Mouse (Mus musculus): ENCODE measurements around the gene Atp1b4.
A peak's percentile ranks its signal among the peaks of the same experiment; 100 is the strongest.
"Not testable (repeated sequence)": the region's sequence is repeated elsewhere in the genome, so short reads cannot be mapped to it uniquely, and the experiment has no call there.

The Atp1b4 gene

DNA sequence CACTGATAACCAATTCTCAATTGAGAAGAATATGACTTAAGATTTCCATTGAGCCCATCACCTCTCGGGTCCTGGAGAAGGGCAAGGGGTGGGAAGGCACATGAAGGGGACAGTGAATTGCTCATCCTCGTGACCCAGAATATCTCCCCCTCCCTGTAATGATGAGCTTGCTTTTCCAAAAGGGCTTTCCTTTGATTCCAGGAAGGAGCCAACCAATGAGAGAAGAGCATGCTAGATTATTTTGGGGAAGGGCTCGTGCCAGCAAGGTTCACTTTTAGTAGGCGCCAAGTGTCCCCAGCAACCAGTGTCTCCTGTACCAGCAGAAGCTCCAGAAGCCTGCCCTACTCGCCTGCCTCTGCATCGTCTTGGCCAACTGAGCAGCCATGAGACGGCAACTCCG, at the start of gene Atp1b4:
Gene Atp1b4 (plus strand): TSS at position 301 of the 400 bp plus-strand sequence.
- no peak for DNase-seq

DNA sequence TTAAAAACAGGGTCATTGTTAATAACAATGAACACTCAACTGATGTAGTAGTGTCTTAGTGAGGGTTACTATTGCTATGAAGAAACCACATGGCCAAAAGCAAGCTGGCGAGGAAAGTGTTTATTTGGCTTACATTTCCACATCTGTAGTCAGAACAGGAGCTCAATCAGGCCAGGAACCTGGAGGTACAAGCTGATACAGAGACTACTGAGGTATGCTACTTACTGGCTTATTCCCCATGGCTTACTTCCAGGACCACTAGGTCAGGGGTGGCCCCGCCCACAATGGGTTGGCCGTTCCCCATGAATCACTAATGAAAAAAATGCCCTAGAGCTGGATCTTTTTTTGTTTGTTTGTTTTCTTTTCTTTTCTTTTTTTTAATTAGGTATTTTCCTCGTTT, 7.4 kb upstream of the Atp1b4 start:
- no peak for DNase-seq

DNA sequence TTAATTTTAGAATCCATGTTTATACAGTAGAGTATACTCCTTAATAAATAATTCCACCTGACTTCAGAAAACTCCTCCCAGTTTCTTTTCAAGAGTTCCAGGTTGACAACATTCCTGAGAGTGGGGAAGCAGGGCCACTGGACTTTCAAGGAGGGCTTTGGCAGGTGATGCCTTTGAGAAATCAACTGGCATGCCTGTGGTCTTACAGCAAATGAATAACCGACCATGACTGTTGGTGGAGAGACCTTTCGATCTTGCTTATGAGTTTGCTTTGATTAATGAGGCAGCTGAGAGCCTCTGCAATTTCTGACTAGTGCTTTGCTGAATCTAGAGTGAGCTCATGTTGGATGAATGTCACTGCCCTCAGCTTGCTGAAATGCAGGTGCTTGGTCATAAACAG, 4.9 kb upstream of the Atp1b4 start:
- DNase-seq = no peak

DNA sequence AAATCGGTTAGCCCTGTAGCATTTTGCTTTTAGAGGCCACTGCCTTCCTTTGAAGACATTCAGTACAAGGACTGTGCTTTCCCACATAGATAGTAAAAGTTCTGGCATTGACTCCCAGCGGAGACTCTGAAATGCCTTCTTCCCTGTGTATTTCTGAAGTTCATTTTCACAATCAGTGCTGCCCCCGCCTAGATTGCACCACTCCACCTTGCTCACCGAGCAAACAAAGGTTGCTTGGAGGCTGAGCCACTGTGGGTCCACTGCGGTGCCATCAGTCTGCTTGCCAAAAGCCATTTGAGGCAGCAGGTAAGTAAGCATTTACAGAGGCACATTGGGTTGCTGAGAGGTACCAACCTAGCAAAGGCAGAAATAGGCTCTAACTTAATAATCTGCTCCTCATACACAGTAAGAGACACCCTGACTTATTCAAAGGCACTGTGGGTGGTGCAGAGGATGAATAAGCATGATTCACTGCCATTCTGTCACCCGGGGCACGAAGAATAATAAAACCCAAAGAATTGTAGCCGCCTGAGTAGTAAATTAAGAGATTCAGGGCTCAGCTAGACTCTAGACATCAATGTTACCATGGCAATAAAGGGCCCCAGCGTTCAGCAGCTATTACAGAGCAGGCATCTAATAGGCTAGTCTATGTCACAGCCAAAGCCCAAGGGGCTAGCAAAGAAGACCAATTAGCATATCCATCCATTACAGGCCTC, 2.9 kb upstream of the Atp1b4 start:
- no peak for DNase-seq

DNA sequence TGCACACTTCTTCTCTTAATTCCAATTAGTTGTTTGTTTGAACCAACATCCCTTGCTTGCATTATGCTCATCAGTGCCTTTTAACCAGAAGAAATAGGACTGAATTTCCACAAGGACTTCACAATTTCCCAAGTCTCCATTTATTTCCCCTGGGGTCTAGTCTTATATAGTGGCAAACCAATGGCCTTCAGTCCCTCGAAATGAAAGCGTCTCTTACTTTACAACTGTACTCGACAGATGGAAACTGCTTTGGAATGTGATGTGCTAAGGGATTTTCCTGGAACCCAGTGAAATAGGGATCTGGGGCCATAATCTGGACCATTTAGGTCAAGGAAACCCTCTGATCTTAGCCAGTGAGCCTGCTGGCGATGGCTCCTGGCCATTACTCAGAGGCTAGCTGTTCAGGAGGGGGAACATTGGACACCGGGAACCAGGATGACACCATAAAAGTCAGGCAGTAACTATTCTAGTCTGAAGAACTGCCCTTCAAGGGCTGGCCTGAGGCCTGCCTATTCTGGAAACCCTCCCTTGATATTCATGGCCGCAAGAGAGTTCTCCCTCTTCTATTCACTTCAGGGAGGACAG, 2.3 kb upstream of the Atp1b4 start:
- no peak for DNase-seq

DNA sequence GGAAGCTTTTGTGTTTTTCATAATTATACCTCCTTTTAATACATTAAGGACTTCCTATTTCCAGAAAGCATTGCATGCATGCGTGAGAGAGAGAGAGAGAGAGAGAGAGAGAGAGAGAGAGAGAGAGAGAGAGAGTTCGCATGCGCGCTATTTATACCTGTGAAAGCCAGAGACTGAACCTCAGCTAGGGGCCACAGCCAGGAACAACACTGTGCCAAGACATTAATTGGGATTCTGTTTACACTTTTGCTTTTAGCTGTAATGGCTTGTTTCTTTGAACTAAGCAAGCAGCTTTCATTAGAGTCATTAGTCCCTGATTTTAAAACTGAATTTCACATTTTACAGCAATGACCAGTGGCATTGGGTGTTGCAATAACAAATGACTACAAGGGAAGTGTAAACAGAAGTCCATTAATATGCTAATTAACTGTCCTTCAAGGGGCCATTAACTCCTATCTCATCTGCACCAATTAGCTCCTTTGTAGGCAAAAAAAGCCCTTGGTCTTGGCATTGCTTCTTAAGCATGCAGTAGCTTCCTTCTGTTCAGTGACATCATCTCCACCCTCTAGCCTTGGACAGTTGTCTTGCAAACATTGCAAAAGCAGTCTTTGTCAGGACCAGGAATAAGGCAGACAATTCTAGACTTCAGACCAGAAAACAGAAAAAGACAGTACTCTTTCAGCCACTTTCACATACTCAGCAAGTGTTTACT, 14.9 kb downstream of the Atp1b4 start:
- DNase-seq = no peak

DNA sequence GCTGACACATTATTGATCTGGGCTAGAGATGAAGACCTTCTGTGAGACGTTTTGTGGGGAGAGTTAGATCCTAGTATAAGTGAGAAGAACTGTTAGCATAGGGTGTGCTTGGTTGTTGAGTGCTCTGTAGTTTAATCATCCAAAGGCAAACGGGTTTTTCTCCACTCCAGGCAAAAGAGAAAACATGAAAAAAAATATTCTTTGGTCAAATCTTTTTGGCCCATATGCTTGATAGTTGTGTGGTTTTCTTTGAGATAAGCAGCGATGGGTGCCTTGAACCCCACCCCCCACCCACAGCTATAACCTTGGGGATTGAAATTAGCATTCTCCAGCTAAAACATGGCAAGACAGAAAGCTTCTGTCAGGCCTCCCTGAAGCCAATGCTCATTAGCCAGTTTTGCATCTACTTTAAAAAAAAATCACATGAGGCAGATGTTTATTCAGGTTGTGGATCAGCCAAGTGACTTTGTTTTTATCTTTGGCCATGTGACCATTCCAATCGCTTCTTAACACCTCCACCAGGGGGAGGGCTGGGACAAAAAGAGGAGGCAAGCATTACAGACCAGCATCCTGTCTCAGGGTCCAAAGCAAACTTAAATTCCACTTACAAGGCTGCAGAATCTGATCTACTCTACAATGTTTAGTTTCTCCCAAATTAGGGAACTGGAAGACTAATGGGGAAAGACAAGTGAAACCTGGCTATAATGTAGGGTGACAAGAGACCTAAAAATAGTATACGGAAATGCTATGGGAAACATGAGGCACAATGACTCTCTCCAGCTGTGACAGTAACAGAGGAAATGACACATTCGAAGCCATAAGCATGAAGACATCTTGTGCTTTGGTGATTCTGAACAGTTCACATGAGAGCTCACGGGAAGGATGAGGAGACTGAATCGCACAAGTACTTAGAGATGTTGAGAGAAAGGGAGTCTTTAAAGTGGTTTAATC, 18.6 kb downstream of the Atp1b4 start:
- DNase-seq = peak; percentile 51

DNA sequence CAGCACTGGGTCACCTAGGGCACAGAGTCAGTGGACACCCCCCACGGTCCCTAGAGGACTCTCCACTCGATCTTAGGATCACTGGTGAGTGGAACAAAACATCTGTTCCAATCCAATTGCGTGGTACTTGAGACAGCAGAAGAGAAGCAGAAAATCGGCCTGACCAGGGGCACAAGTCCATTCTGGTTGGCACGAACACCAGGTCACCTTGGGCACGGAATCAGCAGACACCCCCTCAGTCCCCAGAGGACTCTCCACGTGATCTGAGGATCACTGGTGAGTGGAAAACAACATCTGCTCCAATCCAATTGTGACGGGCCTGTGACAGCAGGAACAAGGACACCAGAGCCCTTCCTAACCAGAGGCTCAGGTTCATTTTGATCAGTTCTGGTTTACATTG, 46.0 kb downstream of the Atp1b4 start:
- no peak for DNase-seq

DNA sequence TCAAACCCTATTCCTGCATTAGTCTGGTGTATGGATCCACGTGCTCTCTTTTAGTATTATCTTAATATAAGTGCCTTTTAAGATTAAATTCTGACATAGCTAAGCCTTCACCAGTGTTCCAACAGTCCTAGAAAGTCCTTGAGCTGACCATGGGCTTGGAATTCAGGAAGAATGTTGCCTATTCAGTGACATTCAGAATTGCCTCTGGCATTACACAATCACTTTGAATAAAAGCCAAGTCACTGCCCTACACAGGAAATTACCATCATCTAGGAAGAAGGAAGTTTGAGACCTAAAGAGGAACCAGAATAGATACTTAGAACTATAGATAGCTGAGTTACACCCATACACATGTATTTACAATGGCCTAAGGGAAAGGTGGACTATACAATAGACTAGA, 48.6 kb downstream of the Atp1b4 start:
- not testable (repeated sequence) for DNase-seq

DNA sequence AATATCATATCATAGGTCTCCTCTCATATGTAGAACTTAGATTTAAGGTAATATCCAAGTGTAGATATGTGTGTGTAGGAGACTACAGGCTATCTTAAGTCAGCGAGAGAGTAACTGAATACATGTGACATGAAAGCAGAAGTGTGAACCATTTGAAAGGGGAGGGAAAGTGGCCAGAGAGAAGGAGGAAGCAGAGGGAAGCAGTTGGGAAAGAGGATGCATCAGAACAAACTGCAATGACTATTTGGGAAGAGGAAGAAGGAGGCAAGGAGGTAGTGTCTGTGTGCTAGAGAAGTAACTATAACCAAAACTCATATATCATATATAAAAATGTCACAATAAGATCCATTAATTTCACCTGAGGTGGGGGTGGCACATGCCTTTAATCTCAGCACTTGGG, 57.2 kb downstream of the Atp1b4 start:
- not testable (repeated sequence) for DNase-seq
